Mouse (Mus musculus) cerebellum, adult 8-10 months (tissue): ENCODE data around the gene Ppp2r5a.

Experiments
- DNase-seq: peaks from one replicate; pipeline ENCODE4 v3.0.0; 2022

Ppp2r5a gene

DNA sequence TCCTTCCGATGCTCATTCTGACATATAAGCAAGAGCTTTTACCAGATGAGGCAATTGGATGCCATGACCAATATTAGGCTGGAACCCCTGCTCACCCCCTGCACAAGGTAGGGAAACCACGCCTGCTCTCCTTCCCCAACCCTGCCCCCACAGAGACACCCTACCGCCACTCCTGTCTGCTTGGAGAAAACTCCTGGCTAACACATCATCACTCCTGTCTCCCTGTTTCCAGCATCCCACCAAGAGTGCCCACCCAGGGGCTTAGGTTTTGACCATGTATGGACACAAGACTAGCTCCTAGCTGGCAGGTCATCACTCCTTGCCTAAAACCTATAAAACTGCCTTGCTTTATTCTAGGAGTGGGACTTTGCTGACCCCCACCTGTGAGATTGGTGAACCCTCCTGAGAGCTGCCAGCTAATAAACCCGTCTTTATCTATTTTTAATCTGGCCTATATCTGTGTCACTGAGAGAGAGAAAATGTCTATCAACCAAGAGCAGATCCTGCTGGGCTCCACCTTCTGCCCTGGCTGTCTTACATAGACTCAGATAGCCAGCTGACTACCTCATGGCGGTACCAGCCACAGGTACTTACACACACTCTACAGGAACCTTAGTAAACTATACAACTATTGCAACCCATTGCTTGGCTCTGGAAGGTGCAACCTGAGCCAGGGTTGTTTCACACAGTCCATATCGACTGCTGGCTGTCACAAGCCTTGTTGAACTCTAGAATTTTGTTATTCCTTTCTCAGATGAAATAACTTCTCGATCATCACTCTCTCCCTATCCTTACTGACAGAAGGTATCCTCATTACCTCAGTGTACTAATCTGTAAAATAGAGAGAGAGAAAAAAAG, 78.1 kb downstream of the Ppp2r5a start:
- DNase-seq = no peak

DNA sequence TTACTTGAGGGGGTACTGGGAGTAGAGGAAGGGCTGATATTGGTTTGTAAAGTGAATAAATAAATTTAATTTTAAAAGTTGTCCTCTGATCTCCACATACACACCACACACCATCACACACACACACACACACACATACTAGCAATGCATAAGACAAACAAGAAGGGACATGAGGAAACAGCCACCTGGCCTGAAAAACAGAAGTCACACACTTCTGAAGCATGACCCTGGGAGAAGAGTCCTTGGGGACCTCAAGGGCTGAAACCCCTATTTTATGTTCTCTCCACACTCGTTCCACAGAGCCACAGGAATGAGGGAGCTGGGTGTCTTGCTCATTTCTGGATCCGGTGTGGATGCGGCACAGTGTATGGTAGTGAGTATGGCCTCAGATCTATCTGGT, 79.7 kb downstream of the Ppp2r5a start:
- no peak for DNase-seq

- no peak for DNase-seq
Measured at GRCm38 (mm10) chr1:191318686-191319085, 84.4 kb downstream of the Ppp2r5a start.

DNA sequence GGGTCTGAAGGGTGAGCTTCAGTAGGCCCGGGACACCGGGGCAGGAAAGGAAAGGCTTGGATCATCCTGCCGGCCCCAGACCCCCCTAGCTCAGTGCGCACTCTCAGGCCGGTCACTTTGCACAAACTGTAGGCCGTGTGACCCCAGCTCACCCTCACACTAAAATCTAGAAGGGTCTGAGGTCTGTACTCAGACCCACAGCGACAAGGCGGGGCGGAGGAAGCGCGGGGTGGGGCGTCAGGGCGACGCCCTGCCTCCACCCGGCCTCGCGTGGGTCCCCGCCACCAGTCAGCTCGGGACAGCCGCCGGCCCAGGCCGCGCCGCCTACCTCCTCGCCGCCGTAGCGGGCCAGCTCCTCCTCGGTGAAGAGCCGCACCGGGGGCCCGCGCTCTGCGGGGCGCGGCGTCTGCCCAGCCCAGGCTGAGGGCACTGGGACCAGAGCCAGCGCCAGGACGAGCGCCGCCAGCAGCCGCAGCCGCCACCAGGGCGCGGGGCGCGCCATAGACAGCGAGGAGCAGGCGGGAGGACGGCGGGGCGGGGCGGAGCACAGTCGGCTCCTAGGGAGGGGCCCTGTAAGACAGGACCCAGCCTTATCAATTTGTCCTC, 85.4 kb downstream of the Ppp2r5a start, which contains the start of gene Nenf:
Nenf (minus strand) TSS at position 604 of the 606 bp plus-strand sequence.
- peak; percentile 83 for DNase-seq

DNA sequence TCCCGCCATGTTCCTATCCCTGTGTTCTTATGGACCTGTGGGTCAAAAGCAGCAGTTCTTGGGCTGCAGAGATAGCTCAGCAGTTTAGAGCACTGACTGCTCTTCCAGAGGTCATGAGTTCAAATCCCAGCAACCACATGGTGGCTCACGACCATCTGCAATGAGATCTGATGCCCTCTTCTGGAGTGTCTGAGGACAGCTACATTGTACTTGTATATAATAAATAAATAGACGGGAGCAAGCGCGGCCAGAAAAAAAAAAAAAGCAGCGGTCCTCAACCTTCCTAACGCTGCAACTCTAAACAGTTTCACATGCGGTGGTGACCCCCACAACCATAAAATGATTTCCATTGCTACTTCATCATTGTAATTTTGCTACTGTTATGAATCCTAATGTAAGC, 86.3 kb downstream of the Ppp2r5a start:
- no peak for DNase-seq

DNA sequence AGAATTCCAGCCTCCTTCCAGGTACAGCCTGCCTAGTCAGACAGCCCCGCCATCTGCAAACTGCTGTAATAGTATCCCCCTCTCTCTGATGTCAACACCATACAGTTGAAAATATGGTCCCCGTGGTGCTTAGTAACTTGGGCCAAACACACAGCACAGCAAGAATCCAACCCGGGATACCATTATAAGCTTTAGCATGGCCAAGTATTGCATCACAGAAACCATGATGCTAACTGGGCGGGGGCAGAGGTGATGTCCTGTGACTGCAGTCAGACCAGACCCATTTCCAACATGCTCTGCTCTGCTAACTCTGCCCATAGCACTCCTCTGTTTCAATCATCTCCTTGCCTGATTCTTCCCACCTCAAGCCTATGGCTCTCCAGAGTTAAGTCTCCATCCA, 89.1 kb downstream of the Ppp2r5a start:
- DNase-seq = no peak

- DNase-seq = no peak
Measured at GRCm38 (mm10) chr1:191313158-191313557, 89.9 kb downstream of the Ppp2r5a start.

GRCm38 (mm10) chr1:191312513-191312941, 90.5 kb downstream of the Ppp2r5a start:
- DNase-seq = peak; percentile 86

DNA sequence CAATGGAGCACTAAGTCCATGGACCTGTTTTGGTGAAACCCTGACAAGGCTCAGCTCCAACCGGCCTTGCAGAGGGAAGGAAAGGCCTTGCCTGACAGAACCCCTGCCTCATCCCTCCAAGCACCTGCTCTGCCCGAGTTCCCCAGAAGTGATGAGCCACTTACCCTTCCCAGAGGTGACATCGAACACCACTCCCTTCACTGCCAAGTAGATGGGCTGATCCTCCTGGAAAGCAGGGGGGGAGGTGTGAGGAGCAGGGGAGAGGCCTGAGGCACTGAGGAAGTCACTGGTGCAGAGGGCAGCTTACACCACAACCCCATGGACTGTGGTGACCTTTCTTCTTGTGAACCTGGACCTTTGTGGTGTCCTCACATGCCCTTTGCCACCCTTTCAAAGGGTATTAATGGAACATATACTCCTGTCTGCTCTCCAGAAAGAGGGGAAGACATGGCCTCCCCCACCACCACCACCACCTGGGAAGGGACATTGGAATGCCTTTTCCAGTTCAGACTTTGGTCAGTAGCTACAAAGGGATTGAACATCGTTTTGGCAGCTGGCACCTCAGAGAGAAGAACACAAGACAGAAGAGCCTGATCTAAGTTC, 91.7 kb downstream of the Ppp2r5a start:
- DNase-seq = no peak

- DNase-seq = no peak
Measured at GRCm38 (mm10) chr1:191307766-191308455, 95.2 kb downstream of the Ppp2r5a start.

- no peak for DNase-seq
Measured at GRCm38 (mm10) chr1:191306316-191306715, 96.8 kb downstream of the Ppp2r5a start.

DNA sequence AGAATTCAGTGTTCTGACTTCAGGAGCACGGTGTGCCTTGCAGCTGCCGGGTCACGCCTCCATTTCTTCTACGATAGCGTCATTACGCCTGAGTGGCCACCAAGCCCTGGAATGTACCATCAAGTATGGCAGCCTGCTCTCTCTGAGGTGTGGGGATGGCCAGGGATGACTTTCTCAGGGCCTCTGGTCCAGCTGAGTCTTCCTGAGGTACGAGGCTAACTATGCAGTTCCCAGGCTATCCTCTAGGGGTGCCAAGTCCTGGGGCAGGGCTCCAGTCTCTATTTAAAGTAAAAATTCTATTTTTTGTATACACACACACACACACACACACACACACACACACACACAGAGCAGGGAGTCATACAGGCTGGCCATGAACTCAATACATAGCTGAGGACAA, 97.5 kb downstream of the Ppp2r5a start:
- no peak for DNase-seq

DNA sequence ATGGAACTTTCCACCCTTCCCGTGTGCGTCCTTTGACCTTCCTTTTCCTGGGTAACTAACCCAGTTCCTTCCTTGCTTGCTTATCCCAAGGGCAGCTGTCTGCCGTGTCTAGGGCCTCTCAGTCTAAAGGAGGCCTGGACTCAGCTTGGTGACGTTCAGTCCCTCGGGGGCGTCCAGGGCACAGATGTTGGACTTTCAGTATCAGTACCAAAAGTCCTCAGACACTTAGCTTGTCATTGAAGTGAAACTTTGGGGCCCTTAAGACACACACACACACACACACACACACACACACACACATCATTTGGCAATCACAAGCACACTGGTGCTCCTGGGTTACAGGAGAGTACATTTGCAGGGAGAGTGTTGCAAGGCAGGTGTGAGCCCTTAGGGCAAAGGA, 98.9 kb downstream of the Ppp2r5a start:
- no peak for DNase-seq

DNA sequence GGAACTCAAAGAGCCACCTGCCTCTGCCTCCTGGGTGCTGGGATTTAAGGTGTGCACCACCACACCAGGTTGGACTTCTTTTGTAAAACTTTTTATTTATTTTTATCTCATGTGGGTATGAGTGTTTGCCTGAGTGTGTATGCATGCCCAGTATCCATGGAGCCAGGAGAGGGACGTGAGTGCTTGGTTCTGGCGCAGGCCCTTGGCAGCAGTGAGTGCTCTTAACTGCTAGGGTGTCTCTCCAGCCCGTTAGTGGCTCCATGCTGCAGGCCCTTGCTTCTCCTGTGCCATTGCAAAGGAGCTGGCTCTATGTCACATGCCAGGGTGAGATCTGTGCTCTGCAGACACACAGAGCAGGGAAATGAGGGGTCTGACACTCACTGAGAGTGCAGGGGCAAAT, 99.3 kb downstream of the Ppp2r5a start:
- DNase-seq = no peak
